Mouse (Mus musculus): Measurements from ENCODE around the gene 5730409E04Rik. TPM values are rescaled to one million over a fixed set of nuclear protein-coding genes. Genes with fewer than 3 reads are reported as not detected.

Gene 5730409E04Rik
- 10 to 100 TPM in 1 of 2 experiments, 1 to 10 TPM in 1; 9.9 to 11.3 TPM for total RNA-seq (2021)

DNA sequence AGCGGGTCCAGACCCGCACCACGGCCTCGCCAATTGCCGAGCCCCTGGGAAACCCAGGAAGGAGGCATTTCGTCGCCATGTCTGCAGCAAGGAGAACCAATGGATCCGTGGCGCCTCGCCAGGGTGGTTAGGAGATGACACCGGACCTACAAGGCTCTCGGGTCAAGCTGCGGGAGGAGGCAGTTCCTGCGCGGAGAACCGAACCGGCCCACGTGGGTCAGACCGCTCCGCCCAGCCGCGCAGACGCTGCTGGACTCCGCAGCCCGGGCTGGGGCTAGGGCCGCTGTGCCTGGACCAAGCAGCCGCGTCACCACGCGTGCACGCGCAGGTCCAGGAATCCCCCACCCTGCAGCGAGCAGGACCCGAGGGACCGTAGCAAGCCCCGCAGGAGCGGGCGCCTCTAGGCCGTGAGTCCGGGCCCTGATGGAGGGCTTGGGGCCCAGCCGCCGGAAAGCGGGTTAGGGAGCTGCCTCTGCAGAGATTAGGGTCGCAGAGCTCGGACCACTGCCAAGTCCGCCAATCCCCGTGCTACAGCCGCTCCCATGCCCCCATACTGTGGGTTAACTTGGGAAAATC, at the start of gene 5730409E04Rik:
Gene 5730409E04Rik, plus strand, starts transcription at position 213 of the 576 bp plus-strand sequence.
- intact Hi-C loops (cut with DNase I): no loop called here

DNA sequence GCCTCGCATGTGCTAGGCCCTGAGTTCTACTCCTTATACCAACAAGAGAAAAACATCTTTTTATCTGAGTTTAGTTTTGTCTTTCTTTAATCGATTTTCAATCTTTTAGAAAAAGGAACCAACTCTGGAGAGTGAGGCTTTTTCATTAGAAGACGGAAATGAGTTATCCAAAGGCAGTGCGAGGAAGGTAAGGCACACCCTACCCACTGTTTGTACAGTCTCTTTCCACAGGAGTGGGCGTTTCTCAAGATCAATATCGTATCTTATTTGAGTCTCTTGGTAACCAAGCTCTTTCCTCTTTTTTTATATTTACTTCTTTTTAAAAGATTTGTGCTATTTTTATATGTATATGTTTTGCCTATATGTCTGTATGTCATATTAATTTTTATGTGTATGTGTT, 45.8 kb upstream of the 5730409E04Rik start:
- no peak for DNase-seq (ENCODE audit: low spot score)
- intact Hi-C loops (cut with DNase I): no loop called here

More for the DNA sequence above, at the start of gene 5730409E04Rik:
- peak; percentile 78 for DNase-seq (ENCODE audit: low spot score)

DNA sequence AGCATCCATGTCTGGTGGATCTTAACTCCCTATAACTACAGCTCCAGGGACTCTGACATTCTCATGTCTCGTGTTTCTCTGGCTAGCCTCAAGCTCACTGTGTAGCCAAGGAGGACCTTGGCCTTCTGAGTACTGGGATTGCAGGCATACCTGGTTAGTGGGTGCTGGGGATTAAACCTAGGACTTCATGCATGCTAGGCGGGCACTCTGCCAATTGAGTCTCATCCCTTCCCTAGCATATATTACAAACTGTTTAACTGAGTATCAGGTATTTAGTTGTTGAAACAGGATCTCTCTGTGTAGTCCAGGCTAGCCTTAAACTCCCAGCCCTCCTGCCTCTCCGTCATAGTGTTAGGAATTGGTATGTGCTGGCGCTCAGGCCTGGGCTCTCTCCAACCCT, 42.4 kb upstream of the 5730409E04Rik start:
- no peak for DNase-seq (ENCODE audit: low spot score)
- intact Hi-C loops (cut with DNase I): no loop called here

DNA sequence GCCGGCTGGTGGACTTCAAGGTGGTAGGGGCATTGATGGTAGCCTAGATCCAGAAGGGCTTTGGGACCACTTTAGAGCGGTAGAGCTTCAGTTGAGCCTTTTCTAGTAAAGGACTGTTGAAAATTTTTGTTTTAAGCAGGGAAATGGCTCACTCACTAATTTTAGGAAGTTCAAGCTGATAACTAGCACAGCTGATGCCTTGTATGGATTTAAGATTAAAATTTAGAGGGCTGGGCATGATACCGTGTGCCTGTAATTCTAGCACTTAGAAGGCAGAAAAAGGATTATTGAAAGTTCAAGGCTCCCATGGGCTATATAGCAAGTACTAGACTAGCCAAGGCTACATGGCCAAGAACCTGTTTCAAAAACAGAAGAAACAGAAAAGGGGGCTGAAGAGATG, 39.8 kb upstream of the 5730409E04Rik start:
- intact Hi-C loops (cut with DNase I): no loop called here

DNA sequence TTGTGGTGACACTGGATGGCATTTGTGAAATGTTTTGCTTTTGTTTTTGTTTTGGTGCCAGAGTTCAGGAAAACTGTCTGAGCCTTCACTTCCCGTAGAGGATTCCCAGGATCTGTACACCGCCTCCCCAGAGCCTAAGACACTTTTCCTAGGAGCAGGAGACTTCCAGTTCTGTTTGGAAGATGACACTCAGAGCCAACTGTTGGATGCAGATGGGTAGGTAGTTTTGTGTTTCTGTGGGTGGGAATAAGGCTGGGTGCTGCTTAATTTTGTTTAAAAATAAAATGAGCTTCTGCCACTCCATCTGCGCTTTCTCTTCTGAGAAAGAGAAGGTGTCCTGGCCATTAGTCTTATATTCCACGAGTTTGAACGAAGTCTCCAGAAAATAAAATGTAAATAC, 33.3 kb upstream of the 5730409E04Rik start:
- intact Hi-C loops (cut with DNase I): no loop called here
- DNase-seq (ENCODE audit: low spot score): no peak

More for the DNA sequence above, 39.8 kb upstream of the 5730409E04Rik start:
- DNase-seq (ENCODE audit: low spot score): no peak

DNA sequence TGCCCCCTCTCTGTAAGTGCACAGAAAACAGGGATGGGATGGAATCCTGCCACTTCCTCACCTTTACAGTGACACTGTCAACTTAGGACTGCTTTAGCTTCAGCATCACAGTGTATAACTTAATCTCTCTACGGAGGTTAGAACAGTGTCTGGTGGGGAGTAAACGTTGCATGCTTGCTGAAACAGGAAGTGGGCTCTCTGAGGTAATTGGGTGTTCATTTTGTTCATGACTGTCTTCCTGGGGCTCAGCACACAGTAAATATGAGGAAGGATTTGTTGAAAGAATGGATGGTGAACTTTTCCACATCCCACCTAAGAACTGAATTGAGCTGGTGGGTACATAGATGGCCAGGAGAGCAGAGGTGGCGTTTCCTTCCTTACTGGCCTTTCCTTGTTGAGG, 31.7 kb upstream of the 5730409E04Rik start:
- no peak for DNase-seq (ENCODE audit: low spot score)
- intact Hi-C loops (cut with DNase I): no loop called here

DNA sequence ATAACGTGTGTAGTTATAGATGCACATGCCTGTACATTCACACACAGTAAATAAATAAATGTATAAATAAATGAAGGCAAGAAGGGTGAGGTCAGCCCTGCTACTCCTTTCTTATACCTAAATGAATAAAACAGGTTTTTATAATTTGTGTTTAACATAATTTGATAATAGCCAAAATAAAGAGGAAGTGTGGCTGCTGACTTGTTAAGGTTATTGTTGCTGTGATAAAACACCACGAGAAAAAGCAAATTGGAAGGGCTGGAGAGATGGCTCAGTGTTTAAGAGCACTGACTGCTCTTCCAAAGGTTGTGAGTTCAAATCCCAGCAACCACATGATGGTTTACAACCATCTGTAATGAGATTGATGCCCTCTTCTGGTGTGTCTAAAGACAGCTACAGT, 30.5 kb upstream of the 5730409E04Rik start:
- intact Hi-C loops (cut with DNase I): no loop called here

DNA sequence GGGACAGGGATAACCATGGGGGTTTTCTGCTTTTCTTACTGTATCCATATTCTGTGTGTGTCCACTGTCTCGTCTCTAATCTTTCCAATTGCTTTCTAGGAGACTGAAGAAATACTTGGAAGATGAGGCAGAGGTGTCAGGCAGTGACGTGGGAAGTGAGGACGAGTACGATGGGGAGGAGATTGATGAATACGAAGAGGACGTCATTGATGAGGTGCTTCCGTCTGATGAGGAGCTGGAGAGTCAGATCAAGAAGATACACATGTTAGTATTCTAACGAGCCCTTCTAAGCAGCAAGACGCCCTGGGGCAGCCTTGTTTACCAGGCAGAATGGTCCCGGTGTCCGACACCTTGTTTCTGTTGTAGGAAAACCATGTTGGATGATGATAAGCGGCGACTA, 23.9 kb upstream of the 5730409E04Rik start:
- intact Hi-C loops (cut with DNase I): no loop called here
- DNase-seq (ENCODE audit: low spot score): no peak

More for the DNA sequence above, 30.5 kb upstream of the 5730409E04Rik start:
- DNase-seq (ENCODE audit: low spot score): no peak

DNA sequence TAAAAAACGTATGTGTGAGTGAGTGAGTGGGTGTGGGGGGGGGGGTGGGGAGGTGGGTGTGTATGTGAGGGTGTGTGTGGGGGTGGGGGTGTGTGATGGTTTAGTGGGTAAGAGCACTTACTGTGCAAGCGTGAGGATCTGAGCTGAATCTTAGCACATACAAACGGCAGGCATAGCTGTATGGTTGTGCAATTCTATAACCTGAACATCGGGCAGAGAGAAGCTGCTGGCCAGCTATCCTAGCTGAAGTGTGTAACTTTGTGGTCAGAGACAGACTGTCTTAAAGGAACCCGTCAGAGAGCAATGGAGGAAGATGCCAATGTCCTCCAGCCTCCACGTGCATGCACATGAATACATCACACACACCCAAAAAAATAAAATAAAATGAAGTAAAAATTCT, 17.6 kb upstream of the 5730409E04Rik start:
- intact Hi-C loops (cut with DNase I): no loop called here
- DNase-seq (ENCODE audit: low spot score): no peak

DNA sequence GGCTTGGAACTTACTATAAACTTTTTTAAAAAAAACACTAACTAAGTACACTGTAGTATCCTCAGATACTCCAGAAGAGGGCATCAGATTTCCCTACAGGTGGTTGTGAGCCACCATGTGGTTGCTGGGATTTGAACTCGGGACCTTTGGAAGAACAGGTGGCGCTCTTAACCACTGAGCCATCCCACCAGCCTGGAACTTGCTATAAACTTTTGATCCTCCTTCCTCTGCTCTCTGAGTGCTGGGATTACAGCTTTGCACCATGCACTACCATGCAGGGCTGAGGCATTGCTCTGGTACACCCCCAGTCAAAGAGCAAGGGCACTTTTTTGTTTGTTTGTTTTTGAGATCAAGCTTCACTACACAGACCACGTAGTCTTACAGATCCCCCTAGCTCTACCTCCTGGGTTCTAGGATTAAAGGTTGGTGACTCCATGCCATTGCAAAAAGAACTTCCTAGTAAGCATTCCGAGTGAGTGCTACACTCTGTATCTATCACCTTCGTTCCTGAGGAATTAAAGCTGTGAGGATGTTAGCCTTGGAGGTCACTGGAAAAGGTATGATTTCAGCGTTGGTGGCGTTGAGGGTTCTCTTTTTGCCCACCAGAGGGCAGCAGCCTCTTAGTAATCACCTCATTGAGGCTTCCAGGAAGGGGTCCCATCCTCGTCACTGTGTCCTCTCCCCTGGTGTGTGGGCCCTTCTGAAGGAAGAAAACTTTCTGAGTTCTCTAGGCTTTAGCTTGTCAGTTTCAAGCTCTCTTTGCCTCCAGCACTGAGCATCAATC, 9.5 kb upstream of the 5730409E04Rik start:
- no peak for DNase-seq (ENCODE audit: low spot score)
- intact Hi-C loops (cut with DNase I): loop anchor here (1.0 to 2.0 kb wide), 2 partner anchors 141 to 241 kb away; no protein-coding TSS in a partner anchor

DNA sequence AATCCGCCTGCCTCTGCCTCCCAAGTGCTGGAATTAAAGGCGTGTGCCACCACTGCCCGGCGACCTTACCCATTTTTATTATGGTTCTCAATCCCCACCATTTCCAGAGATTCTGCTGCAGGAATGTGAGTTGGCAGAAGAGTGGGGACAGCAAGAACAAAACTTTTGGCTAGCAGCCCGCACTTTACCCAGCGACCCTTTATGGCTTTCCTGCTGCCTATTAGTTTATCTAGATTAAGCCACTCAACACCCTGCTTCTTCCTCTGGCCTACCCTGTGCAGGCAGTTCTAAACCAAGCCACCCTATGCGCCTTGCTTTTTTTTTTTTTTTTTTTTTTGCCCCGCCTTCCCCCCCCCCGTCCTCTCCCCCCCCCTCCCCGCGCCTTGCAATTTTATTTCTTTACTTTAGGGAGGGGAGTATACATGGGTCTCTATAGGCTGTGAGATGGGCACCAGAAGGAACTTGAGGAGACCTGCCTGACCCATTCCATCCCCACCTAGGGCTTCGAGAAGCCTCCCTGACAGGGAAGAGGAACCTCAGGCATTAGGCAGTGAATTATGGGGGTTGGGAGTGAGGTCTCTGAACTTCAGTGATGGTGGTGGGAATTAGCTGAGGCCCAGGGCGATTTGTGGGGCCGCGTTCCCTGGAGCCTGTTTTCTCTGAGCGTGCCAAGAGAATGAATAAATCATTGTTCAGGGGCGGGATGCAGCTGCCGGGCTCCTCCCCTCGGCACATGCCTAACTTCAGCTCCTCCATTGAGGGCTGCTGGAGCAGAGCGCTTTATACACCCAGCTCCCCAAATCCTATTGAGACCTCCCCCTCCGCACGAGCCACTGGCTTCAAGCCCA, 7.8 kb upstream of the 5730409E04Rik start:
- intact Hi-C loops (cut with DNase I): loop anchor here (2.0 kb wide), 1 partner anchor 239 kb away; no protein-coding TSS in a partner anchor

DNA sequence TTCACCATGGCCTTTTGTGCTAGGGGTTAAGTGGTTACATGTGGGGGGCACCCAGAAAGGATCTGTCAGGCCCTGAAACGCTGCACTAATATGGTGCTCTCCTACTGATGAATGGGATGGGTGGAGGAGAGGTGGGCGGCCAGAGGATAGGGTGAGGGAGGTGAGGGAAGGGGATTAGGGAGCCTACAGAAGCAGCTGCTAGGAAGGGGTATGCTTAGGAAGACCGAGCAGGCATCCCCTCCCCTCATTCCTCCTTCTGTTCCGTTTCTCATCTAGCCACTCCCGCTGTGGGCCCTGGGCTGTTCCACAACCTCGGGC, 7.2 kb upstream of the 5730409E04Rik start:
- intact Hi-C loops (cut with DNase I): no loop called here
- DNase-seq (ENCODE audit: low spot score): no peak

More for the DNA sequence above, 7.8 kb upstream of the 5730409E04Rik start:
- DNase-seq (ENCODE audit: low spot score): no peak

DNA sequence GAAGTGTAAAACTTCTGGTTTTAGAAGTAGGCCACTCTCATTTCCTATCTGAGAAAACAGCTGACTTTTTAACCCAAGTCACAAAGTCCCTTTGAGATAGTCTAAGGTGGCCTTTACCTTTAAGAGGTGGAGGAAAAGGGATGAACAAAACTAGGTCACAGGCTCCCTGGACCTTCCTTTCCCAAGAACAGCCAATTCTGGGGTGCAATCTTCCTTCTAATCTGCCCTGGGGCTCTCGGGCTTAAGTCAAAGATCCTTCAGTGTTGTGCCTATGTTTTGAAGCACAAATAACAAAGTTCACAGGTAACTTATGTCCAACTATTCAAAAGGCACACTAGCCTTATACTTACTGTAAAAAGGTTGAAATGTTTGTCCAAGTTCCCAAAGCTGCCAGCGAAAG, 5.5 kb upstream of the 5730409E04Rik start:
- intact Hi-C loops (cut with DNase I): no loop called here
- DNase-seq (ENCODE audit: low spot score): no peak

DNA sequence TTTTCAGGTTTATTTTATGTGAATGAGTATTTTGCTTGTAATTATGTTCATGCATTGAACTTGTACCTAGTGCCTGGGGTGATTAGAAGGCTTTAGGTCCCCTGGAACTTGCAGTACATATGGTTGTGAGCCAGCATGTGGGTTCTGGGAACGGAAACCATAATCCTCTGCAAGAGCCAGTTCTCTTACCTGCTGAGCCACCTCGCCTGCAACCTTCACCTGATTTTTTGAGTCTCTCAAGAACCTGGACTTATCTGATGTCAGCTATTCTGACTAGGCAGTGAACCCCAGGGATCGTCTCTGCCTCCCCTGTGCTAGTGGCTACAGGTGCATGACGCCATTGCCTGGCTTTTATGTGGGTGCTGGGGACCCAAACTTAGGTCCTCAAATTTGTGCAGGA, 3.9 kb upstream of the 5730409E04Rik start:
- DNase-seq (ENCODE audit: low spot score): no peak
- intact Hi-C loops (cut with DNase I): no loop called here

DNA sequence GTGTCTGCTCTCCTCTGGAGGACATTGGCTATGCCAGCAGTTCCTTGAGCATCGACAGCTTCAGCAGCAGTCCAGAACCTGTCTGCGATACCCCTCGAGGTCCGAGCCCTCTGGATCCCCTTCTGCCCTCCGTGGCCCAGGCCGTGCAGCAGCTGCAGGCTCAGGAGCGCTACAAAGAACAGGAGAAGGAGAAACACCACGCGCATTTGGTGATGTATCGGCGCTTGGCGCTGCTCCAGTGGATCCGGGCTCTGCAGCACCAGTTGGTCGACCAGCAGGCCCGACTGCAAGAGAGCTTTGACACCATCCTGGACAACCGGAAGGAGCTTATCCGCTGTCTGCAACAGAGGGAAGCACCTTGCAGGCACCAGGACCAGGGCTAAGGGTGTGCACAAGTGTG, 2.4 kb downstream of the 5730409E04Rik start:
- intact Hi-C loops (cut with DNase I): no loop called here

DNA sequence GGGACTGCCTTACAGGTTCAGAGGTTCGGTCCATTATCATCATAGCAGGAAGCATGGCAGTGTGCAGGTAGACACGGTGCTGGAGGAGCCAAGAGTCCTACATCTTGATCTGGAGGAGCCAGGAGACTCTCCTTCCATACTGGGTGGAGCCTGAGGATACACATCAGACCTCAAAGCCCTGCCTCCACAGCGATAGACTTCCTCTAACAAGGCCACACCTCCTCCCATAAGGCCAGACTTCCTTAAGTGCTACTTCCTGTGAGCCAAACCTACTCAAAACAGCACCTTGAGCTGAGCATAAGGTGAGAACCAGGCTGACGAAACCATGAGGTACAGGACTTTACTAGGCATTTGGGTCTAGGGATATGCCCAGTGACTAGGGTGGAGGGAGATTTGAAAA, 6.7 kb downstream of the 5730409E04Rik start:
- DNase-seq (ENCODE audit: low spot score): no peak
- intact Hi-C loops (cut with DNase I): no loop called here

More for the DNA sequence above, 2.4 kb downstream of the 5730409E04Rik start:
- no peak for DNase-seq (ENCODE audit: low spot score)

DNA sequence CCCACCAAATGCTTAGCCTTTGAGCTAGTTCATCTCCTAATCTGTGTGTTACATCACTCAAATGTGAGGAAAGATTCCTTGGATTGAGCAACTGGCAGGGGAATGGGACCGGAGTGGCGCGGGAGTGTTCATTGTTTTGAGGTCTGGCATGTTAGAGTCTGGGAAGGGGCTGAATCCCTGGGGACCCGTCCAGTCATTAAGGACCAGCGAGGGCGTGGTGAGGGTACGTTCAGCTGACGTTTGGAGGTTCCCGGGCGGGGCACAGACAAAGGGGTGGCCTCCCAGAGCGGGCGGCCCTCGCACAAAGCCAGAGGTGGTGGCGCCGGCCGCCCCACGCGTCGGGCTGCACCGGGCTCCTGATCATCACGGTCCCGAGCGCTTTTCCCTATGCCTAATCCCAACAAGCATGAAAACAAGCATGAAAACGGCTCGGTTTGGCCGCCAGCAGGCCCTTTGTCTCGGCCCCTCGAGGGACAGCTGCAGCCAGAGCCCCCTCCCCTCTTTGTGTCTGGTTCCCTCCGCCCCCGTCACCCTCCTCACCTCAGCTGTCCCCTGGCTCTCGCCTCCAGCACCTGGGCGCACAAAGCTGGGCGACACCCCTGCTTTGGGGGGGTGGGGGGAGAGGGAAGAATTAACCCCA, 10.2 kb downstream of the 5730409E04Rik start:
- no peak for DNase-seq (ENCODE audit: low spot score)

DNA sequence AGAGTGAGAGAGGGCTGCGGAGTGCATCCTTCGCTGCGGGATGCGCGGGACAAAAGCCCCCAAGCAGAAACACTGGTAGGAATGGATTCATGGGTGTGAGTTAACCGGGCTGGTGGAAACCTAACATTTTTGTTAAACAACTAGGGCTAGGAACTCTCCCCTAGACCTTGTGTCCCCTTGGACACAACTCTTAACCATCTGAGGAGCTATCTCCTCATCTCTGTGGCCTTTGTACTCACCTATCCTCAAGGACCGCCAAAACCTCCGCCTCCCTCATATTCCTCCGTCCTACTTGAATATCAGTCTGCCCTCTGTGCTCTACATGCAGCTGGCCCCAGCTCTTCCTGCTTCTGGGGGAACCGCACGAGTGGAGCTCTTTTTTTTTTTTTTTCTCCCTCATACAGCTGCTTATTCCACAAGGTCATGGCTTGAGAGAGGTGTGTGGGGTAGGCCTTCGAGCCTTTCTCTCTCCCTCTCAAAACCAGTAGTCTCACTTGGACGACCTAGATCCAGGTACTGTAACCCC, 10.8 kb downstream of the 5730409E04Rik start:
- no peak for DNase-seq (ENCODE audit: low spot score)
- intact Hi-C loops (cut with DNase I): no loop called here

More for the DNA sequence above, 10.2 kb downstream of the 5730409E04Rik start:
- intact Hi-C loops (cut with DNase I): no loop called here

DNA sequence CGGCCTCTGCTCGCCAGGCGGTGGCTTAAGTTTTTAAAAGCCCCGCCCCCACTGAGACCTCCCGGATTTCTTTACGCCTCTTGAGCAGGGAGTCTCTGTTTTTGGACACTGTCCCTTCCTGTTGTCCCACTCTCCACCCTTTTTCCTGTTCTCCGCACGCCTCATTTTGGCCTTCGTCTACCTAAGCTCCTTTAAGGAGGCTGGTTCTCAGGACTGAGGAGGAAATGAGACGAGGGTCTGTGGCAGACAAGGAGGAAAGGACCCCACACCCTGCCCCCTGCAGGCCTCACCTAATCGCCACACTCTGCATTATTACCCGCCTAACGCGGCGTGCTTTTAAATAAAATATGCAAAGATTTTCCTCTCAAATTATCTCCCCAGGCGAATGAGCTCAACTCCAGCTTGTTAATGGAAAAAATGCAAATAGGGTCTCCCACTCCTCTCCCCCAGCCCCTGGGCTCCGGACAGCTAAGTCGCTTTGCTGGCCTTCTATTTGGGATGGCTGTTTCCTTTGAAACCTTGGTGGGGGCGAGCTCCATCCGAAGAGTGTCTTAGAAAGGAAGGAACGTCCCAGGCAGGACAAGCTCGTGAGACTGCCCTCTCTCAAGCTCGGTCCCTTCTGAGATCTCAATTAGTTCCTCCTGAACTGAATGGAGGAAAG, 17.5 kb downstream of the 5730409E04Rik start:
- intact Hi-C loops (cut with DNase I): no loop called here
- no peak for DNase-seq (ENCODE audit: low spot score)
